Mouse (Mus musculus): ENCODE data around the gene Lmna. TPM values are rescaled to one million over a fixed set of nuclear protein-coding genes. Genes with fewer than 3 reads are reported as not detected.

The Lmna gene
- polyA plus RNA-seq, 1 experiment from 2014 or later, result 100 TPM

- ATAC-seq (ENCODE audit: low FRiP score, low TSS enrichment), result no peak
- Histone ChIP-seq H3K36me3 (ENCODE audit: insufficient read depth, low read length) (no peaks in the 10 kb centered on the region), H3K27ac (ENCODE audit: low read length) (no peak overlapping the region), H3K4me2 (replicated peaks; ENCODE audit: low read depth, low read length) (no peak overlapping the region), H3K9ac (replicated peaks; ENCODE audit: low read length) (no peak overlapping the region), H3K4me1 (ENCODE audit: insufficient read depth, low read length) (peaks cover 35% of the 10 kb centered on the region), H3K27me3 (ENCODE audit: insufficient read depth, low read length) (no peaks in the 10 kb centered on the region), H3K4me3 (ENCODE audit: low read length) (no peak overlapping the region), H3K9me3 (ENCODE audit: low read length) (no peaks in the 10 kb centered on the region)
- WGBS, result 43% methylated on average over 6 of the region's 6 CpGs
These were observed 2.6 kb upstream of the Lmna start for GRCm38 (mm10) chr3:88512141-88512895.

DNA sequence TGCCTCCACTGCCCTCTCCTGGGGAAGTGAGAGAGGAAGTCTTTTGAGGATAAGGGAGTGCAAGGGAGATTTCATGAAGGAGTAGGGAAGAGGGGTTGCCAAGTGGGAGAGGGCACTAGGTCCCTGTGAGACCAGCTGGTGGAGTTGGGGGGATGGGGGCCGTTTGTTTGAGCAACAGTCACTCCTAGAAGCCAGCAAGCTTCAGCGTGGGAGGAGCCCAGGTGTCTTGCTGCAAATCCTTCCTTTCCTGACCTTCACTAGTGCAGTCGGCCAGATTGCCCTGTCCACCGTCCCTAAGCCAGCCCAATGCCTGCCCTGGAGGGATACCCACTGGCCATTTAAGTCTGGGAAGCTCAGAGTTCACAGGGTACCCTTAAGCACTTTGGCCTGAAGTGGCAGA, 1.8 kb upstream of the Lmna start:
- peaks cover 40% of the 10 kb centered on the region for H3K4me1 ChIP-seq (ENCODE audit: insufficient read depth, low read length)
- peak overlapping the region; percentile 36; the same call in 1 of the 2 replicates for H3K9ac ChIP-seq (replicated peaks; ENCODE audit: low read length)
- no peak overlapping the region for H3K27ac ChIP-seq (ENCODE audit: low read length)
- 39% methylated on average over 4 of the region's 4 CpGs for WGBS
- no peak overlapping the region for H3K4me3 ChIP-seq (ENCODE audit: low read length)
- H3K36me3 ChIP-seq (ENCODE audit: insufficient read depth, low read length), result no peaks in the 10 kb centered on the region
- ATAC-seq (ENCODE audit: low FRiP score, low TSS enrichment), result no peak
- no peaks in the 10 kb centered on the region for H3K27me3 ChIP-seq (ENCODE audit: insufficient read depth, low read length)
- no peak overlapping the region for H3K4me2 ChIP-seq (replicated peaks; ENCODE audit: low read depth, low read length)
- no peaks in the 10 kb centered on the region for H3K9me3 ChIP-seq (ENCODE audit: low read length)

GRCm38 (mm10) chr3:88510421-88511289, 899 bp upstream of the Lmna start:
- no peaks in the 10 kb centered on the region for H3K9me3 ChIP-seq (ENCODE audit: low read length)
- no peaks in the 10 kb centered on the region for H3K36me3 ChIP-seq (ENCODE audit: insufficient read depth, low read length)
- H3K27me3 ChIP-seq (ENCODE audit: insufficient read depth, low read length), result no peaks in the 10 kb centered on the region
- H3K27ac ChIP-seq (ENCODE audit: low read length), result peak overlapping the region; percentile 81
- H3K9ac ChIP-seq (replicated peaks; ENCODE audit: low read length), result peak overlapping the region; percentile 70
- WGBS, result 46% methylated on average over 13 of the region's 13 CpGs
- ATAC-seq (ENCODE audit: low FRiP score, low TSS enrichment), result no peak; the same call in 1 of the 2 replicates
- H3K4me1 ChIP-seq (ENCODE audit: insufficient read depth, low read length), result peaks cover 40% of the 10 kb centered on the region
- peak overlapping the region; percentile 47 for H3K4me3 ChIP-seq (ENCODE audit: low read length)
- peak overlapping the region; percentile 67 for H3K4me2 ChIP-seq (replicated peaks; ENCODE audit: low read depth, low read length)

DNA sequence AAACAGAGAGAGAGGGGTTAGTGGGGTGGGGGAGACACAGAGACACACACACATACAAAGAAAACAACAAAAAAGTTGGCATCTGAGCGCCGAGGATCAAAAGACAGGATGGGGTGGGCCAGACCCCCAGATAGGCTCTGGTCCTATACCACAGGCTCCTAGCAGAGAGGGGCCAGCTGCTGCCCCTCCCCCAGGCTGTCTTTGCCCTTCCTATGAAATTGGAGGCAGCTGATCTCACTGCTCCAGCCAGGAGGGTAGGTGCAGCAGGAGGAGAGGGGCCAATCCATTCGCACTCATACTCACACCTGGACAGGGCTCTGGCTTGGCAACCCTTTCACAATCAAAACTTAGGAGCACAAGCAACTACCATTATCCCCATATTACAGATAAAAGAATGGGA, 506 bp downstream of the Lmna start:
- peak; percentile 7 for ATAC-seq (ENCODE audit: low FRiP score, low TSS enrichment)
- Histone ChIP-seq H3K27ac (ENCODE audit: low read length) (peak overlapping the region; percentile 81), H3K27me3 (ENCODE audit: insufficient read depth, low read length) (no peaks in the 10 kb centered on the region), H3K36me3 (ENCODE audit: insufficient read depth, low read length) (no peaks in the 10 kb centered on the region), H3K9me3 (ENCODE audit: low read length) (no peaks in the 10 kb centered on the region), H3K4me2 (replicated peaks; ENCODE audit: low read depth, low read length) (peak overlapping the region; percentile 67), H3K4me1 (ENCODE audit: insufficient read depth, low read length) (peaks cover 41% of the 10 kb centered on the region), H3K4me3 (ENCODE audit: low read length) (peak overlapping the region; percentile 47), H3K9ac (replicated peaks; ENCODE audit: low read length) (peak overlapping the region; percentile 70)
- WGBS, result 74% methylated on average over 3 of the region's 3 CpGs

DNA sequence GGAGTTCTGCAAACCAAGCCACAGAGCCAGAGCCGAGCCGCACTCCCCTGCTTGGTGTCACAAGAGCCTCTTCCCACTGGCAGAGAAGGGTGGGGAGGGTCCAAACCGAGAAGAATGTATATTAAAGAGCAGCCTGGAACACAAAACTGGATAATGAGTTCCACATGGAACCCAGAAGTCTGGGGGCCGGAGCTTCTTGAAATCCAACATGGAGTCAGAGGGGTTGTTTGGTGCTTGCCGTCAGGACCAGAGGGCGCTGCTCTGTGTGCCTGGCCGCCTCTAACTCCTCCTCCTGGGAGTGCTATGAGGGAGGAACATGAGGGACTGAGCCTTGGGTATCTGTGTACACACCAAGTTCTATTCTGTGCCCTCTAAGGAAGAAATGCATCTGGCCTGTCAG, 4.0 kb downstream of the Lmna start:
- Histone ChIP-seq H3K9me3 (ENCODE audit: low read length) (no peaks in the 10 kb centered on the region), H3K9ac (replicated peaks; ENCODE audit: low read length) (no peak overlapping the region), H3K27me3 (ENCODE audit: insufficient read depth, low read length) (no peaks in the 10 kb centered on the region), H3K4me1 (ENCODE audit: insufficient read depth, low read length) (peaks cover 49% of the 10 kb centered on the region), H3K27ac (ENCODE audit: low read length) (no peak overlapping the region), H3K4me2 (replicated peaks; ENCODE audit: low read depth, low read length) (no peak overlapping the region), H3K36me3 (ENCODE audit: insufficient read depth, low read length) (no peaks in the 10 kb centered on the region), H3K4me3 (ENCODE audit: low read length) (no peak overlapping the region)
- ATAC-seq (ENCODE audit: low FRiP score, low TSS enrichment), result no peak
- 52% methylated on average over 7 of the region's 7 CpGs for WGBS

DNA sequence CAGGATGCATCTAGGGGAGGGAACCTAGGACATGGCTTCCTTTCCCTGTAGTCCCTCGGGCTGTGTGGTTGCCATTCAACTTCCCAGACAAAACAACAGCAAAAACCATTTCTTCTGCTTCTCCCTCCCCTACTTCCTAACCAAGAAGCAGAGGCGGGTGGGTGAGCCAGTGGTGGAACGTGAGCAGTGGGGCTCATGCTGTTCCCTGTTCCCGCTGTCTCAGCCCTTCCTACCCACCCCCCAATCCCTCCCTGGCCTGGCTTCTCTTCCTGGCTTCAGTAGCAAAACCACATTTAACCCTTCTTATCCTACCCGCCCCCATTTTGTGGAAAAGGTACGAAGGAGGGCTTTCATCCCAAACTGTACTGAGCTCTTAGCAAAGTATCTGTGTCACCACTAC, 4.7 kb downstream of the Lmna start:
- Histone ChIP-seq H3K4me2 (replicated peaks; ENCODE audit: low read depth, low read length) (no peak overlapping the region), H3K4me1 (ENCODE audit: insufficient read depth, low read length) (peaks cover 49% of the 10 kb centered on the region), H3K4me3 (ENCODE audit: low read length) (no peak overlapping the region), H3K27me3 (ENCODE audit: insufficient read depth, low read length) (no peaks in the 10 kb centered on the region), H3K9me3 (ENCODE audit: low read length) (no peaks in the 10 kb centered on the region), H3K9ac (replicated peaks; ENCODE audit: low read length) (no peak overlapping the region), H3K27ac (ENCODE audit: low read length) (no peak overlapping the region), H3K36me3 (ENCODE audit: insufficient read depth, low read length) (no peaks in the 10 kb centered on the region)
- WGBS, result 65% methylated on average over 6 of the region's 6 CpGs
- ATAC-seq (ENCODE audit: low FRiP score, low TSS enrichment), result no peak

- no peak for ATAC-seq (ENCODE audit: low FRiP score, low TSS enrichment)
- Histone ChIP-seq H3K4me1 (ENCODE audit: insufficient read depth, low read length) (peaks cover 46% of the 10 kb centered on the region), H3K27ac (ENCODE audit: low read length) (peak overlapping the region; percentile 79), H3K36me3 (ENCODE audit: insufficient read depth, low read length) (no peaks in the 10 kb centered on the region), H3K9me3 (ENCODE audit: low read length) (no peaks in the 10 kb centered on the region), H3K4me2 (replicated peaks; ENCODE audit: low read depth, low read length) (peak overlapping the region; percentile 96; the same call in 1 of the 2 replicates), H3K4me3 (ENCODE audit: low read length) (no peak overlapping the region), H3K9ac (replicated peaks; ENCODE audit: low read length) (peak overlapping the region; percentile 37; the same call in 1 of the 2 replicates), H3K27me3 (ENCODE audit: insufficient read depth, low read length) (no peaks in the 10 kb centered on the region)
- 54% methylated on average over 8 of the region's 8 CpGs for WGBS
These were observed 5.6 kb downstream of the Lmna start for GRCm38 (mm10) chr3:88503881-88504746.

DNA sequence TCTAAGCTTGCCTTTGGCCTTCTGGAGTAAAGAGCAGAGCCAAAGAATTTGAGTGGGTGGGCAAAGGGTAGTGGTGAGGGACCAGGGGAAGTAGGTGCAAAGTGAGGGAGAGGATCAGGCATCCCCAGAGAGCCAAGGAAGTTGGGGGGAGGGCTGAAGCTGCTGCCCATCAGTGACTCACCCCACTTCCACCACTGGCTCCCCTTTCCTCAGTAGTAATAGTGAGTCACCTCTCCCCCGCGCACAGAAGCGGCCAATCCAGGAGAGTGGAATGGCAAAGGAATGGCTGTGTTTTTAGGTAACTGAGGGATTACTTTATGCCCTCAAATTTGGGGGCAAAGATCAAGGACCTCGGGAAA, 6.3 kb downstream of the Lmna start:
- Histone ChIP-seq H3K9me3 (ENCODE audit: low read length) (no peaks in the 10 kb centered on the region), H3K36me3 (ENCODE audit: insufficient read depth, low read length) (no peaks in the 10 kb centered on the region), H3K9ac (replicated peaks; ENCODE audit: low read length) (peak overlapping the region; percentile 37; the same call in 1 of the 2 replicates), H3K4me2 (replicated peaks; ENCODE audit: low read depth, low read length) (peak overlapping the region; percentile 96), H3K27ac (ENCODE audit: low read length) (peak overlapping the region; percentile 79), H3K27me3 (ENCODE audit: insufficient read depth, low read length) (no peaks in the 10 kb centered on the region), H3K4me3 (ENCODE audit: low read length) (peak overlapping the region; percentile 72), H3K4me1 (ENCODE audit: insufficient read depth, low read length) (peaks cover 45% of the 10 kb centered on the region)
- no peak; the same call in 1 of the 2 replicates for ATAC-seq (ENCODE audit: low FRiP score, low TSS enrichment)
- WGBS, result 14% methylated on average over 4 of the region's 4 CpGs

GRCm38 (mm10) chr3:88502641-88503504, 6.9 kb downstream of the Lmna start:
- Histone ChIP-seq H3K4me2 (replicated peaks; ENCODE audit: low read depth, low read length) (peak overlapping the region; percentile 96), H3K4me3 (ENCODE audit: low read length) (peak overlapping the region; percentile 72), H3K4me1 (ENCODE audit: insufficient read depth, low read length) (peaks cover 45% of the 10 kb centered on the region), H3K36me3 (ENCODE audit: insufficient read depth, low read length) (no peaks in the 10 kb centered on the region), H3K9ac (replicated peaks; ENCODE audit: low read length) (peak overlapping the region; percentile 78), H3K9me3 (ENCODE audit: low read length) (no peaks in the 10 kb centered on the region), H3K27ac (ENCODE audit: low read length) (peak overlapping the region; percentile 79), H3K27me3 (ENCODE audit: insufficient read depth, low read length) (no peaks in the 10 kb centered on the region)
- peak; percentile 92 for ATAC-seq (ENCODE audit: low FRiP score, low TSS enrichment)
- WGBS, result under 1% methylated on average over 55 of the region's 55 CpGs
